Mouse (Mus musculus): Measurements from ENCODE around the gene Suclg2. TPM values are rescaled to one million over a fixed set of nuclear protein-coding genes. Genes with fewer than 3 reads are reported as not detected.
A peak's percentile ranks its signal among the peaks of the same experiment; 100 is the strongest.

Suclg2 gene
- polyA plus RNA-seq, 1 experiment from 2014 or later = 51.5 TPM

- Histone ChIP-seq H3K4me3 (no peak overlapping the region), H3K27me3 (ENCODE audit: low read depth, poor library complexity, severe bottlenecking) (no peaks in the 10 kb centered on the region), H3K4me1 (peaks cover 8% of the 10 kb centered on the region), H3K36me3 (no peaks in the 10 kb centered on the region), H3K27ac (replicated peaks) (peak overlapping the region; percentile 52; the same call in 1 of the 2 replicates), H3K9me3 (replicated peaks) (no peaks in the 10 kb centered on the region)
- 72% methylated on average over 7 of the region's 7 CpGs for WGBS
- no peak for DNase-seq (ENCODE audit: low spot score)
Measured at GRCm38 (mm10) chr6:95469521-95469920, 249.1 kb downstream of the Suclg2 start.

GRCm38 (mm10) chr6:95465322-95465721, 253.3 kb downstream of the Suclg2 start:
- H3K4me1 ChIP-seq = peaks cover 12% of the 10 kb centered on the region
- H3K9me3 ChIP-seq (replicated peaks) = no peaks in the 10 kb centered on the region
- H3K36me3 ChIP-seq = no peaks in the 10 kb centered on the region
- no peak for DNase-seq (ENCODE audit: low spot score)
- H3K27ac ChIP-seq (replicated peaks) = no peak overlapping the region
- H3K27me3 ChIP-seq (ENCODE audit: low read depth, poor library complexity, severe bottlenecking) = no peaks in the 10 kb centered on the region
- H3K4me3 ChIP-seq = no peak overlapping the region
- WGBS = 84% methylated on average over 4 of the region's 4 CpGs

- no peaks in the 10 kb centered on the region for H3K36me3 ChIP-seq
- DNase-seq (ENCODE audit: low spot score) = no peak
- no peak overlapping the region for H3K27ac ChIP-seq (replicated peaks)
- H3K9me3 ChIP-seq (replicated peaks) = no peaks in the 10 kb centered on the region
- H3K4me3 ChIP-seq = no peak overlapping the region
- 93% methylated on average over 3 of the region's 3 CpGs for WGBS
- H3K4me1 ChIP-seq = 0 out of 2 replicates have a peak, but pooled peaks cover 5% of the 10 kb centered on the region
- no peaks in the 10 kb centered on the region for H3K27me3 ChIP-seq (ENCODE audit: low read depth, poor library complexity, severe bottlenecking)
Measured at GRCm38 (mm10) chr6:95459372-95459771, 259.2 kb downstream of the Suclg2 start.

GRCm38 (mm10) chr6:95446151-95446550, 272.4 kb downstream of the Suclg2 start:
- H3K9me3 ChIP-seq (replicated peaks) = no peaks in the 10 kb centered on the region
- no peak overlapping the region for H3K27ac ChIP-seq (replicated peaks)
- no peaks in the 10 kb centered on the region for H3K36me3 ChIP-seq
- 82% methylated on average over 2 of the region's 2 CpGs for WGBS
- no peak for DNase-seq (ENCODE audit: low spot score)
- H3K27me3 ChIP-seq (ENCODE audit: low read depth, poor library complexity, severe bottlenecking) = no peaks in the 10 kb centered on the region
- no peaks in the 10 kb centered on the region for H3K4me1 ChIP-seq
- no peak overlapping the region for H3K4me3 ChIP-seq

GRCm38 (mm10) chr6:95445036-95445435, 273.6 kb downstream of the Suclg2 start:
- no peaks in the 10 kb centered on the region for H3K36me3 ChIP-seq
- WGBS = 85% methylated on average over 4 of the region's 4 CpGs
- no peaks in the 10 kb centered on the region for H3K27me3 ChIP-seq (ENCODE audit: low read depth, poor library complexity, severe bottlenecking)
- no peak overlapping the region for H3K27ac ChIP-seq (replicated peaks)
- 0 out of 2 replicates have a peak, but pooled peaks cover 4% of the 10 kb centered on the region for H3K9me3 ChIP-seq (replicated peaks)
- H3K4me3 ChIP-seq = no peak overlapping the region
- no peaks in the 10 kb centered on the region for H3K4me1 ChIP-seq
- no peak for DNase-seq (ENCODE audit: low spot score)
